Mouse (Mus musculus) mammary gland, adult 2 months (tissue): Measurements from ENCODE around the gene Rragd. TPM values are rescaled to one million over a fixed set of nuclear protein-coding genes. Genes with fewer than 3 reads are reported as not detected.

Experiments
- polyA plus RNA-seq: library from polyadenylated mRNA; depleted of rRNA; stranded (reverse); fragments of >200 nt; gene quantifications from 2 replicates; pipeline ENCODE4 v1.2.3, GENCODE M21; 2012; ENCODE audit warnings: low replicate concordance; rRNA removed

Rragd gene
- polyA plus RNA-seq, result 0.56 and 17.7 TPM in 2 replicates

DNA sequence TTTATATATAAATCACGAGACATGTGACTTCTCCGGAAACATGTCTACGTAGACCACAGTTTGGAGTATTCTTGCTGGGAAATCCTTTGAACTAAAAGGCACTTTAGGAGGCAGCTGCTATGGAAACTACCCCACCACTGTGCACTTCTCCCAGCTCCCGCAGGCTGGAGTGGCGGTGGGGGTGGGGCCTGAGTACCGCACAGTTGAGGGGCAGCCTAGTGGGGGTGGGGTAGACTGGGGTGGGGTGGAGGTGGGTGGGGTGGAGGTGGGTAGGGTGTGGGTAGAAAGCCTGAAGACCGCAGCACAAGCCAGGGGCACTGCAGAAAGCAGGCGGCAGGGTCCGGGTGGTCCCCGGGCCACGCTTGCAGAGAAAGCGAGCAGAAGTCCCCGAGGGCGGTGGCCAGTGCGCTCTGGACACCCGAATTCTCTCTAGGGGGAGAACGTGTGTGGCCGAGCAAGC lies at the start of gene Rragd:
TSS of gene Rragd (plus strand) at position 322 of the 460 bp plus-strand sequence.

DNA sequence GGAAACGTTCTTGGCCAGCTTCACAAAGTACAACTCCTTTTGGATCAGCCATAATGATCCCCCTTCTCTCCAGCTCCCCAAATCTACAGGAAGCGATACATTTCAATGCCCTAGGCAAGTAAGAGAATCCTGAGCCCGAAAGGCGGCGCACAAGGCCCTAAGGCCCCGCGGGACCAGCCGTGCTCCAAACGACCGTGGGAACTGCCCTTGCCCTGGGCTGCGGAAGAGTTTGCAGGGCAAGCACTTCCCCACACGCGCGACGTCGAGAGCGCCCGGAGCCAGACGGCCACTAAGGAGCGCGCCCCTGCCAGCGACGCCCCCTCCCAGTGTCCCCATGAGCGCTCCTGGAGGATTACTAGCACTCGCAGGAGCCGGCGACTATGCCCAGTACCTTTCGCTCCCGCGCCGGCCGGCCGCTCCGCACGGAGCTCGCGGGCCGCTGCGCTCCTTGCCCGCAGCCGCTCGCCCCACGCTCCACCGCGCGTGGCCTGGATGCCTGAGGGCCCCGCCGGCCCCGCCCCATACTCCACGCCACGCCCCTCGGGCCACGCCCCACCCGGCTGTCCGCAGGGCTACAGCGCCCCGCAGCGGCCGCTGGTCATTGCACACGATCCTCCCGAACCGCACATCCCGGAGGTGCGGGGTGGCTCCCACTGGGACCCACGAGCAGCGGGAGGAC lies 32.3 kb upstream of the Rragd start, which contains the start of gene Ankrd6:
TSS of gene Ankrd6 (minus strand) at position 486 of the 679 bp plus-strand sequence.

DNA sequence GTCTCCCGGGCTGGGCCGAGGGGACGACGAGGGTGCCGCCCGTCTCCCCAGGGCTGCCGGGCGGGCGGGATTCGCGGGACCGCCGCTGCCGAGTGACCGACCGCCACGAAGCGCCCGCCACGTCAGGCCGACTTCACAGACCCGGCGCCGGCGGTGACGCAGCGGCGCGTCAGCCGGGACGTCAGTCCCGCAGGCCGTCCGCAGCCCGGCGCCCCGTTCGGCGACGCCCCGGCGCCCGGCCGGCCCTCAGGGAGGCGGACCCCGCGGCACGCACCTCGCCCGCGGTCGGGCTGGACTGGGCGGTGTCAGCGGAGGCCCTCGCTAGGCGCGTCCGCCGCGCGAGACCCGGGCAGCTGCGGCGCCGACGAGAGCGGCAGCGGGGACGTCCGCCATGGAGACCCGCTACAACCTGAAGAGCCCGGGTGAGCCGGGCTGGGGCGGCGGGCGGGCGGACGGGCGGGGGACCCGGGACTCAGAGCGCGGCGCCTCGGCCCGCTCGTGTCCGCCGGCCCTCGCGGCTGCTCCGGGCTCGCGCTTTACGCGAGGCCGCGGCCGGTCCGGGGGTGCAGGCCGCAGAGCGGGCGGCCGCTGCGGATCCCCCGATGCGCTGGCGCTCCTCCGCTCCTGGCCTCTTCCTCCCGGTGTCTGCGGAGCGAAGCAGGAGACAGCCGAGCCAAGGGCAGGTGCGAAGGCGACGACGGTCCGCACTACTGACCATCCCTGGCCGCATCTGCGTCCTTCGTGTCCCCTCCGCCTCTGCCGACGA lies 48.5 kb downstream of the Rragd start, which contains the start of gene Ube2j1:
TSS of gene Ube2j1 (plus strand) at position 222 of the 766 bp plus-strand sequence.

DNA sequence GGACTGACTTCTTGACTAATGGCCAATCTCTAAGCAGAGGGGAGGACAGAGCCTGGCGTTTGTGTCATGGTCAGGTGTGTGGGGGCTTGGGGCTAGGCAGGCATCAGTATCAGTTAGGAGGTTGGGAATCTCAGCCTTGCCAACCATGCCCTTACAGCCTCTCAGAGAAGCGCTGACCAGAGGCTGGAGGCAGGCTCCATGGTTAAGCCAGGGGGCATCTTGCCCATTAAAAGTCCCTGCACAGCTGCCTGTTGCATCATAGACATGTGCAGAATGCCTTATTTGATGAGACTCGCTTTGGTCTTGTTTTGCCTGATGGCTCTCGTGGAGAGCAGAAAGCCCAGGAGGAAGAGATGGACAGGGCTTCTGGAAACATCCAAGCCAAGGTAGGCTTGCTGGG lies 80.1 kb downstream of the Rragd start, which contains the start of gene Gabrr2:
TSS of gene Gabrr2 (plus strand) at position 19 of the 400 bp plus-strand sequence.

Other genes with a start within 250 kb of the Rragd start
- gene Lyrm2, start 182.8 kb upstream of the Rragd start, polyA plus RNA-seq, result 4.9 and 6.3 TPM in 2 replicates
- gene Ankrd6, start 32.2 kb upstream of the Rragd start, polyA plus RNA-seq, result 0.35 and 0.78 TPM in 2 replicates
- 18.5 and 23.4 TPM in 2 replicates for gene Ube2j1, start 48.4 kb downstream of the Rragd start, polyA plus RNA-seq
- gene Gabrr2, start 80.0 kb downstream of the Rragd start, polyA plus RNA-seq, result 2.9 and 3.1 TPM in 2 replicates
- gene Gabrr1, start 149.5 kb downstream of the Rragd start, polyA plus RNA-seq, result 0.14 TPM in 1 of 2 replicates, not detected in the other
- 8.0 and 13.7 TPM in 2 replicates for gene Pm20d2, start 206.7 kb downstream of the Rragd start, polyA plus RNA-seq
- gene Srsf12, start 226.0 kb downstream of the Rragd start, polyA plus RNA-seq, result 0.45 and 0.68 TPM in 2 replicates